Mouse (Mus musculus) small intestine, adult 2 months (tissue): ENCODE data around the gene Rabgap1l. TPM values are rescaled to one million over a fixed set of nuclear protein-coding genes. Genes with fewer than 3 reads are reported as not detected.

ENCODE experiments used
- H3K27ac ChIP-seq: fragments of 200-500 bp; 2 replicates; pipeline ENCODE4 v1.5.1; 2012; ENCODE audit warnings: low read depth, low read length, control low read depth, inconsistent platforms; ENCODE audit not compliant: insufficient read depth
- H3K27me3 ChIP-seq: fragments of 200-500 bp; 2 replicates; pipeline ENCODE4 v1.6.1; 2012; ENCODE audit warnings: mild to moderate bottlenecking, moderate library complexity, low read length, inconsistent platforms; ENCODE audit not compliant: control insufficient read depth, insufficient read depth
- H3K36me3 ChIP-seq: fragments of 200-500 bp; 2 replicates; pipeline ENCODE4 v1.6.1; 2012; ENCODE audit warnings: mild to moderate bottlenecking, low read length, control low read depth, inconsistent platforms; ENCODE audit not compliant: control insufficient read depth, insufficient read depth
- H3K4me1 ChIP-seq: fragments of 200-500 bp; 2 replicates; pipeline ENCODE4 v1.6.1; 2012; ENCODE audit warnings: low read length, inconsistent platforms, mixed read lengths; ENCODE audit not compliant: control insufficient read depth, insufficient read depth, insufficient read length
- H3K4me3 ChIP-seq: fragments of 200-500 bp; 2 replicates; pipeline ENCODE4 v1.5.1; 2012; ENCODE audit warnings: low read depth, mild to moderate bottlenecking, control low read depth, inconsistent platforms, low read length, moderate library complexity
- CTCF ChIP-seq: fragments of 200-500 bp; IDR thresholded peaks from 2 replicates; pipeline ENCODE4 v1.5.1; 2012; ENCODE audit warnings: low read depth, mild to moderate bottlenecking, control low read depth, inconsistent platforms, low read length, moderate library complexity, mixed read lengths; ENCODE audit not compliant: insufficient replicate concordance, insufficient read length; ENCODE audit errors: extremely low read depth
- POLR2A ChIP-seq: fragments of 200-500 bp; IDR thresholded peaks from 2 replicates; pipeline ENCODE4 v1.6.1; 2012; ENCODE audit warnings: low read depth, mild to moderate bottlenecking, control low read depth, inconsistent platforms, low read length, moderate library complexity
- WGBS: fragments of 180-500 bp; shearing (Covaris S2); methylation state at CpG from one replicate; pipeline ENCODE4 v1.1.7; 2018; 5-methylcytosine and 5-hydroxymethylcytosine counted together
- polyA plus RNA-seq: library from polyadenylated mRNA; depleted of rRNA; stranded (reverse); fragments of >200 nt; gene quantifications from 2 replicates; pipeline ENCODE4 v1.2.3, GENCODE M21; 2012

Gene Rabgap1l
- polyA plus RNA-seq, 1 experiment: 4.9 TPM

DNA sequence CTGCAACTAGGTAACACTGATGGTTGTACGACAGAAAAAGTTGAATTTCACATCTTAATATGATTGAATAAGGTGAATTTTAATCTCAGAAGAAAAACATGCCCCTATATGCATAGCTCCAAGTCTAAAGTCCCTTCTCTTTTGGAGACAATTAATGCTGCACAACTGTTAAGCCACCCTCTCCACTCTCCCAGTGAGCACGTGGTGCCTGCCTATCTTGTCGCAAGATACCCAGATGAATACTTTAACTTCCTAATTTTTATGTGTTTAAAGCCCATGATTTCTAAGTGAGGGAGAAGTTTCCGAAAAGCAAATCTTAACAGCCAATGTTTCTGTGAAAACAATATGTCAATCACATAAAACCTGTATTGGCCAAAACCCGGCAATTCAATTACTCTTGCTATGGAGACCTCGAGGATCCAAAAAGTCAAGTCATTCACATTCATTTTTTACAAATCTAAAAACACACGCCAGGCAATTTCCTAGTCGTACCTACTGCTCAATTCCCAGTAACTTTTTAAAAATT lies 581.4 kb downstream of the Rabgap1l start:
- no peaks in the 10 kb centered on the region for H3K27me3 ChIP-seq
- H3K4me3 ChIP-seq: peak overlapping the region; percentile 86; the same call in 1 of the 2 replicates
- TF ChIP-seq CTCF (no peak), POLR2A (no peak)
- peaks cover 3% of the 10 kb centered on the region; the same call in 1 of the 2 replicates for H3K4me1 ChIP-seq
- H3K27ac ChIP-seq: peak overlapping the region; percentile 75
- H3K36me3 ChIP-seq: peaks cover 9% of the 10 kb centered on the region
- WGBS: under 1% methylated on average over 8 of the region's 8 CpGs

DNA sequence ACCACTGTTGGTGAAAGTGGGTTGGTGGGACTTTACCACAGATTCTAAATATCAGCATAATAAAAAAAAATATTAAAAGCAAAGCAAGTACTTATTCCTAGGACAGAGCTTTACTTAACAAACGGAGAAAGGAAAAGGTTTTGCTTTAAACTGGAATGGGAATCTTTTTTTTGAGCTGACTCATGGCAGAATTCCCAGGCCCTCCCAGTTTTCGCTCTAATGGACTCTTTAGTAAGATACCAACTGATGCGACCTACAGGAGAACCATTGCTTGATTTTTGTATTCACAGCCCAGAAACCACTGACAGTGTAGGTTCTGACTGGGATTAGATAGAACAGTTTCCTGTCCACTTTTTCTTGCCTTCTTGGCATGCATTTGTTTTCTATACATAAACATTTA lies 582.4 kb downstream of the Rabgap1l start:
- H3K4me3 ChIP-seq: no peak overlapping the region
- H3K4me1 ChIP-seq: peaks cover 3% of the 10 kb centered on the region; the same call in 1 of the 2 replicates
- no peak overlapping the region for H3K27ac ChIP-seq
- H3K36me3 ChIP-seq: peaks cover 18% of the 10 kb centered on the region
- H3K27me3 ChIP-seq: no peaks in the 10 kb centered on the region
- no peak for TF ChIP-seq POLR2A
- TF ChIP-seq CTCF: no peak
- 28% methylated on average over 3 of the region's 3 CpGs for WGBS

DNA sequence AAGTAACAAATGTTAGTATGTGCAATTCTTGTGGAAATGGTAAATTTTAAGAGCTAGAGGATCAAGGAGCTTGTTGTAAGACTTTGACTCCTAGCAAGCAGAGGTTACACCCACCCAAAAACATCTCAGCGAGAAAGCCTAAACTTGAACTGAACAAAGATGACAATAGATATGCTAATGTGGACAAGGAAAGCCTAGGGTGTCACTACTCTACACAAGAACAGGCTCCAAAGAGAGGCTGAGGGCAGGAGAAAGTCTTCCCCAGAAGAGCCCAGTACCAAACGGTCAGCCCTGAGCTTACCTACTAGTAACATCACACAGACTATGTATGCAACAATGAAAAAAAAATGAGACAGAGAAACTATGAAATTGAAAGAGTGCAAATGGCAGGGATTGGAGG lies 583.2 kb downstream of the Rabgap1l start:
- Histone ChIP-seq H3K4me1 (peaks cover 3% of the 10 kb centered on the region; the same call in 1 of the 2 replicates), H3K4me3 (no peak overlapping the region), H3K27ac (no peak overlapping the region), H3K36me3 (peaks cover 24% of the 10 kb centered on the region), H3K27me3 (no peaks in the 10 kb centered on the region)
- 73% methylated on average over 2 of the region's 2 CpGs for WGBS
- TF ChIP-seq CTCF (no peak), POLR2A (no peak)

DNA sequence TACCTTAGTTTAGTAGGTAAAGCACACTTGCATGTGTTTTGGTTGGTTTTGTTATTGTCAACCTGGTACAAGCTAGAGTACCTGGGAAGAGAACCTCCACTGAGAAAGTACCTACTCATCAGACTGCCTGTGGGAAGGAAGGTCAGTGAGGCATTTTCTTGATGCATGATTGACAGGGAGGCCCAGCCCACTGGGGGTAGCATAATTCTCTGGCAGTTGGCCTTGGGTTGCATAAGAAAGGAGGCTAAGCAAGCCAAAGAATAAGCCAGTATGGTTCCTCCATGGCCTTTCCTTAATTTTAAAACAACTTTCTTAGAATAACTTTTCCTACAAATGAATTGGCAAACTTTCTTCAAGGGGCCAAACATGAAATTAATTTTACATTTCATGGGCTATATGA lies 587.5 kb downstream of the Rabgap1l start:
- no peaks in the 10 kb centered on the region for H3K4me1 ChIP-seq
- no peaks in the 10 kb centered on the region for H3K27me3 ChIP-seq
- no peak overlapping the region for H3K27ac ChIP-seq
- H3K4me3 ChIP-seq: no peak overlapping the region
- H3K36me3 ChIP-seq: peaks cover 46% of the 10 kb centered on the region
- no peak for TF ChIP-seq POLR2A
- TF ChIP-seq CTCF: no peak

DNA sequence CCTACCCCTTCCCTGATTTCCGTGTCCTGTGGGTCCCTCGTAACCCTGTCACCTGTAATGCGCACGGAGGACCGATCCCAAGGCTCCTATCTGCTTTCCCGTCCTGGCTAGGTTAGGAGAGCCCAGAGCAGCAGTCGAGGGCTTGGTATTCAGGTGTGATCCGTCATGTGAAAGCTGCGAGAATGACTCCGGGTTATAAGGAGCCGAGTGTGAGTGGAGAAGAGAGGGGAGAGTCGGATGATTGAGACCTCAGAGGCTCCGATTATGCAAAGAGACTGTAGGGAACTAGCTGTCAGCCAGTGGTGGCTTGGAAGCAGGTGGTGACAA lies 597.7 kb downstream of the Rabgap1l start:
- WGBS: under 1% methylated on average over 13 of the region's 13 CpGs
- H3K4me3 ChIP-seq: peak overlapping the region; percentile 75
- no peaks in the 10 kb centered on the region for H3K27me3 ChIP-seq
- H3K27ac ChIP-seq: peak overlapping the region; percentile 7; the same call in 1 of the 2 replicates
- peaks cover 3% of the 10 kb centered on the region; the same call in 1 of the 2 replicates for H3K4me1 ChIP-seq
- H3K36me3 ChIP-seq: peaks cover 7% of the 10 kb centered on the region
- no peak for TF ChIP-seq CTCF
- TF ChIP-seq POLR2A: no peak; the same call in 1 of the 2 replicates

DNA sequence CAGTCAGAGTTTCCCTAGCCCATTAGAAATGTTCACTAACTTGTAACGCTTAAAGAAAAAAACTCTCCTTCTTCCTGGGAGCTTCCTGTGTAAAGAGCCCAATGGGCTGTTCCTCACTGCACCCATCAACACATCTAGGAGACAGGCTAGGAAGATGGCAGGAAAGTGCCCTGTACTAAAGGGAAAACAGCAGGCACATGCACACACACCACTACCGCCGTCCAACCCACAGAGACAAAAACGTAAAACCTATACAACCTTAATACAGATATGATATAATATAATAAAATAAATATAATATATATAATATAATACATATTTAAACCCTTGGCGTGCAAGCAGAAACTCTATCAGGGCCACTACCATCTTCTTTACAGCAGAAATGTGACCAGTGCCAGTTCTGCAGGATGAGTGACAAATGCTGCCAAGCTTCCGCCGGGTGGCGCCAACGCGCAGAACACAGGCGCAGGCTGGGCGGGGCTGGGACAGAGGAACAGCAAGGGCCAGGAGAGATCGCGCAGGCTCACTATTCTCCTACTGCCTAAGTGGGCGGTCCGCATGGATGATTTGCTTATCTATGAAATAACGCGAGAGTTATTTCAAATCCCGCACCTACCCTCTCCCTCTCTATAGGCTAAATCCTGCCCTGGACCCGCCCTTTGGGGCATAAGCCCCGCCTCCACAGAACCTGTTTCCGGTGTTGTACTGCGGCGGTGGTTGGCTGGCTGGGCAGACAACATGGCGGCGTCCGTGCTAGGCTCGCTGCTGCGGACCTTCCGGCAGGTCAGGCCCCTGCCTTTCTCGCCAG lies 598.3 kb downstream of the Rabgap1l start, which contains the start of gene Mrps14:
Mrps14 (plus strand) TSS at position 687 of the 808 bp plus-strand sequence.
- 6% methylated on average over 31 of the region's 31 CpGs for WGBS
- Histone ChIP-seq H3K36me3 (peaks cover 4% of the 10 kb centered on the region), H3K4me3 (peak within 1 kb of the TSS; percentile 75), H3K27me3 (no peaks in the 10 kb centered on the region), H3K27ac (peak within 1 kb of the TSS; percentile 7; the same call in 1 of the 2 replicates), H3K4me1 (peaks cover 3% of the 10 kb centered on the region; the same call in 1 of the 2 replicates)
- TF ChIP-seq CTCF (peak; percentile 80), POLR2A (peak; percentile 64; the same call in 1 of the 2 replicates)

DNA sequence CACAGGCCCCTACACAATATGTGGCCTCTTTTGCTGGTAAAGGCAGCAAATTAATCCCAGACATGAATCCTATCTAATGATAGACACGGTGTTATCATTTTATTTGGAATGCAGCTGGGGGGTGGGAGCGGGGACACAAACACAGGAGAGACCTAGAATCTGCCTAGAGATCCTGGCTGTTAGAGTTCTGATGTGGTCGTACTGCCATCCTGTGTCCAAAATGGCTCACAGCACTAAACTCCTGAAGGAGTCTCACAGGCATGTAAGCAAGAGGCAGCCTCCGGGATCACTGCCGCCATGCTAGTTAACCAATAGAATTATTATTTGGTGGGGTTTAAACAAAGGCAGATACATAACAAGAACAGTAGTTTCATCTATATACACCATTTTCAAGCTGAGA lies 608.5 kb downstream of the Rabgap1l start:
- H3K27ac ChIP-seq: no peak overlapping the region
- no peaks in the 10 kb centered on the region; the same call in 1 of the 2 replicates for H3K27me3 ChIP-seq
- TF ChIP-seq POLR2A (no peak), CTCF (peak; percentile 30; the same call in 1 of the 2 replicates)
- no peaks in the 10 kb centered on the region for H3K4me1 ChIP-seq
- H3K36me3 ChIP-seq: no peaks in the 10 kb centered on the region
- no peak overlapping the region for H3K4me3 ChIP-seq
- whole genome bisulfite sequencing: 17% methylated on average over 5 of the region's 5 CpGs
